Mouse (Mus musculus) brown adipose tissue, adult 24 weeks (tissue): ENCODE data around the gene Cars2. TPM values are rescaled to one million over a fixed set of nuclear protein-coding genes. Genes with fewer than 3 reads are reported as not detected.
"Not testable (repeated sequence)": the region's sequence is repeated elsewhere in the genome, so short reads cannot be mapped to it uniquely, and the experiment has no call there.

Experiments
- H3K27ac ChIP-seq: fragments of 200-500 bp; replicated peaks from 2 replicates; pipeline ENCODE4 v1.5.1; 2012; ENCODE audit warnings: low read depth, mild to moderate bottlenecking, low read length
- H3K4me1 ChIP-seq: fragments of 200-500 bp; 2 replicates; pipeline ENCODE4 v1.6.1; 2012; ENCODE audit warnings: low read length, mixed read lengths; ENCODE audit not compliant: control insufficient read depth, insufficient read depth, insufficient read length
- H3K4me3 ChIP-seq: fragments of 200-500 bp; 2 replicates; pipeline ENCODE4 v1.5.1; 2012; ENCODE audit warnings: low read depth, mild to moderate bottlenecking, low read length, moderate library complexity; ENCODE audit not compliant: insufficient read depth
- polyA plus RNA-seq: library from polyadenylated mRNA; stranded (reverse); fragments of >200 nt; gene quantifications from 2 replicates; pipeline ENCODE4 v1.2.4, GENCODE M21; 2012; ENCODE audit not compliant: missing spikeins, insufficient read depth, insufficient read length

Gene Cars2
- polyA plus RNA-seq, 1 experiment = 43.7 TPM

GRCm38 (mm10) chr8:11564236-11564635 is 13.7 kb upstream of the Cars2 start:
- Histone ChIP-seq H3K27ac (no peak overlapping the region), H3K4me1 (no peaks in the 10 kb centered on the region), H3K4me3 (no peak overlapping the region)

GRCm38 (mm10) chr8:11560220-11560619 is 9.6 kb upstream of the Cars2 start:
- no peak overlapping the region for H3K27ac ChIP-seq
- H3K4me3 ChIP-seq = no peak overlapping the region
- no peaks in the 10 kb centered on the region for H3K4me1 ChIP-seq

GRCm38 (mm10) chr8:11559511-11559910 is 8.9 kb upstream of the Cars2 start:
- Histone ChIP-seq H3K27ac (no peak overlapping the region), H3K4me1 (no peaks in the 10 kb centered on the region), H3K4me3 (no peak overlapping the region)

GRCm38 (mm10) chr8:11557768-11558629 is 7.4 kb upstream of the Cars2 start:
- H3K4me1 ChIP-seq = no peaks in the 10 kb centered on the region
- H3K4me3 ChIP-seq = peak overlapping the region; percentile 83
- peak overlapping the region; percentile 83 for H3K27ac ChIP-seq

GRCm38 (mm10) chr8:11557424-11557767 is 6.8 kb upstream of the Cars2 start:
- peak overlapping the region; percentile 83 for H3K4me3 ChIP-seq
- peak overlapping the region; percentile 45 for H3K27ac ChIP-seq
- H3K4me1 ChIP-seq = no peaks in the 10 kb centered on the region

GRCm38 (mm10) chr8:11556691-11557423 is 6.3 kb upstream of the Cars2 start:
- Histone ChIP-seq H3K4me3 (peak overlapping the region; percentile 83), H3K27ac (peak overlapping the region; percentile 45; the same call in 1 of the 2 replicates), H3K4me1 (no peaks in the 10 kb centered on the region)

- H3K4me1 ChIP-seq = no peaks in the 10 kb centered on the region
- H3K27ac ChIP-seq = peak overlapping the region; percentile 79
- peak overlapping the region; percentile 83 for H3K4me3 ChIP-seq
Observed at GRCm38 (mm10) chr8:11555720-11556591, 5.4 kb upstream of the Cars2 start.

GRCm38 (mm10) chr8:11554799-11555719 is 4.5 kb upstream of the Cars2 start, which contains the start of gene Ing1:
Gene Ing1, plus strand, starts transcription at chr8:11555571.
- H3K27ac ChIP-seq = peak within 1 kb of the TSS; percentile 79
- no peaks in the 10 kb centered on the region for H3K4me1 ChIP-seq
- H3K4me3 ChIP-seq = peak within 1 kb of the TSS; percentile 83

- Histone ChIP-seq H3K27ac (no peak overlapping the region), H3K4me3 (no peak overlapping the region), H3K4me1 (peaks cover 2% of the 10 kb centered on the region; the same call in 1 of the 2 replicates)
Observed at GRCm38 (mm10) chr8:11552390-11552789, 1.8 kb upstream of the Cars2 start.

GRCm38 (mm10) chr8:11551497-11551896 is 914 bp upstream of the Cars2 start:
- H3K27ac ChIP-seq, H3K4me1 ChIP-seq, H3K4me3 ChIP-seq: not testable (repeated sequence)

GRCm38 (mm10) chr8:11549706-11550105 is 877 bp downstream of the Cars2 start:
- Histone ChIP-seq H3K27ac (no peak overlapping the region), H3K4me1 (peaks cover 2% of the 10 kb centered on the region; the same call in 1 of the 2 replicates), H3K4me3 (peak overlapping the region; percentile 86)

GRCm38 (mm10) chr8:11547063-11547462 is 3.5 kb downstream of the Cars2 start:
- Histone ChIP-seq H3K27ac (no peak overlapping the region), H3K4me1 (peaks cover 2% of the 10 kb centered on the region; the same call in 1 of the 2 replicates), H3K4me3 (no peak overlapping the region)

- Histone ChIP-seq H3K27ac (no peak overlapping the region), H3K4me1 (peaks cover 4% of the 10 kb centered on the region; the same call in 1 of the 2 replicates), H3K4me3 (no peak overlapping the region)
Observed at GRCm38 (mm10) chr8:11544386-11544785, 6.2 kb downstream of the Cars2 start.

GRCm38 (mm10) chr8:11542866-11543265 is 7.7 kb downstream of the Cars2 start:
- Histone ChIP-seq H3K4me1 (peaks cover 4% of the 10 kb centered on the region; the same call in 1 of the 2 replicates), H3K27ac (no peak overlapping the region), H3K4me3 (no peak overlapping the region)
